In the genomic region with DNA sequence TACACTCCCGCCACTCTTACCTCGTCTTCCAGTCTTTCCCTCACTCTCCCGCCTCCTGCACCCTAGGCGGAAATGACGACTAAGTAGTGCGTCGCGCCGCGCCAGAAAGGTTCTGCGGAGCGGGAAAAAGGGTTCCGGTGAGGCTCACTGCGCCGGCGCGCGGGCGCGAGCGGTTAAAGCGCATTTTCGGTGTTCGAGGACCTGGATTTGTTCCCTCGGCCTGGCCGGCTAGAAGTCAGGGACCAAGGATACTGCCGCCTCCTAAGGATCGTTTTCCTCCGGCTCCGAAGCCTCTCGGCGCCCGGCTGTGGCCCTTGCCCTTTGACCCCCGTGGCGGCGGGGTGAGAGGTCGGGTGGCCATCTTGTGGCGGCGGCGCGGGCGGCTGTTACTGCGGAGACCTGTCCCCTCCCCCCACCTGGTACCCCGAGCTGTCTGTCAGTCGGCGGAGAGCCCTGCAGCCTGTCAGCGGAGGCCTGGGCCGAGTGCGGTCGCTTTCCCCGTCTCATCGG, we compare ENCODE assay signal across 8 mouse cellular contexts. TPM values are rescaled to one million over a fixed set of nuclear protein-coding genes. Genes with fewer than 3 reads are reported as not detected.
DNase-seq lines count a peak whose midpoint lies in the region; ATAC-seq lines count a peak whose summit lies in the region.

Tti1 (minus strand) TSS at position 80 of the 510 bp plus-strand sequence.
Rprd1b (plus strand) TSS at position 144 of the 510 bp plus-strand sequence.

- peaks cover 55% of the 10 kb centered on the region for H3K4me1 ChIP-seq in megakaryocyte, embryonic 14.5 days

- peaks cover 3% of the 10 kb centered on the region for H3K36me3 ChIP-seq in megakaryocyte, embryonic 14.5 days (replicated peaks; ENCODE audit: low read length)

- H3K9me3 ChIP-seq in megakaryocyte, embryonic 14.5 days, result no peaks in the 10 kb centered on the region

- DNase-seq in ZHBTc4 (ENCODE audit: low read depth, low spot score), result peak; percentile 97
- peak; percentile 84 to 87 for DNase-seq in gastrocnemius, adult 8-10 months (ENCODE audit: low spot score in 2 of 2)
- DNase-seq in hindlimb bud, embryonic 11.5 days (ENCODE audit: extremely low spot score, low read depth, low spot score), result peak; percentile 86
- DNase-seq in left cerebral cortex, adult 8-10 months (ENCODE audit: low spot score in 2 of 2), result peak; percentile 87 to 96
- peak; percentile 95 to 96 for DNase-seq in right cerebral cortex, postnatal 10 days (ENCODE audit: low spot score in 2 of 2)
- DNase-seq in urinary bladder, postnatal 25 days (ENCODE audit: low spot score), result peak; percentile 91

- peak within 1 kb of the TSS; percentile 94 for H3K4me3 ChIP-seq in megakaryocyte, embryonic 14.5 days (replicated peaks)

- peak; percentile 89 for ATAC-seq in common myeloid progenitor, adult 5-6 weeks (replicated peaks; ENCODE audit: low read depth, poor library complexity, severe bottlenecking)

- no peaks in the 10 kb centered on the region for H3K27me3 ChIP-seq in megakaryocyte, embryonic 14.5 days (replicated peaks)

RNA-seq across cellular contexts. Expression of gene Tti1, which starts in this region (rescaled TPM):
- 23.9 and 32.5 TPM in 2 replicates for total RNA-seq in common myeloid progenitor, adult 5-6 weeks (2017)
- 10 to 100 TPM; 22.3 to 26.1 (median 23.7) TPM for total RNA-seq in gastrocnemius, adult 8-10 months (2022)
- 10 to 100 TPM; 23.6 to 25.7 (median 24.7) TPM for total RNA-seq in left cerebral cortex, adult 8-10 months (2022)
- 5.5 and 10.8 TPM in 2 replicates for polyA plus RNA-seq in megakaryocyte, embryonic 14.5 days (2012; ENCODE audit: insufficient read depth, low replicate concordance)

RNA-seq across cellular contexts. Expression of gene Rprd1b, which starts in this region (rescaled TPM):
- total RNA-seq in common myeloid progenitor, adult 5-6 weeks (2017), result 21.8 and 35.6 TPM in 2 replicates
- total RNA-seq in gastrocnemius, adult 8-10 months (2022), result 10 to 100 TPM; 23.0 to 42.6 (median 26.4) TPM
- 10 to 100 TPM; 64.6 to 72.5 (median 68.2) TPM for total RNA-seq in left cerebral cortex, adult 8-10 months (2022)
- polyA plus RNA-seq in megakaryocyte, embryonic 14.5 days (2012; ENCODE audit: insufficient read depth, low replicate concordance), result 5.5 and 8.2 TPM in 2 replicates

Comparison
In these comparisons a context has a peak if more than half of its experiments do, and no peak if none do; other contexts are left out.
1. Peak in every context shown above with its lines: DNase-seq, ATAC-seq and H3K4me3 ChIP-seq.